Mouse (Mus musculus) liver, postnatal 0 days (tissue): Measurements from ENCODE around the gene Sod3. TPM values are rescaled to one million over a fixed set of nuclear protein-coding genes. Genes with fewer than 3 reads are reported as not detected.

Source experiments
- ATAC-seq: fragments of 200-750 bp; cut with Nextera tagmentation; 2 replicates; pipeline ENCODE4 v1.8.0; 2017; ENCODE audit warnings: mild to moderate bottlenecking, moderate library complexity
- DNase-seq: peaks from one replicate; pipeline ENCODE4 v3.0.0-alpha.2; 2016
- H3K27ac ChIP-seq: fragments of 300-500 bp; sonication (generic); 2 replicates; pipeline ENCODE4 v1.5.1; 2014; ENCODE audit warnings: antibody characterized with exemption, moderate library complexity, mild to moderate bottlenecking, low read depth
- H3K27me3 ChIP-seq: fragments of 300-500 bp; sonication (generic); 2 replicates; pipeline ENCODE4 v1.6.1; 2014; ENCODE audit warnings: low read length, control low read depth, mixed read lengths; ENCODE audit not compliant: insufficient read depth
- H3K36me3 ChIP-seq: fragments of 300-500 bp; sonication (generic); replicated peaks from 2 replicates; pipeline ENCODE4 v1.6.1; 2014; ENCODE audit warnings: mild to moderate bottlenecking, control low read depth, low read length, moderate library complexity, mixed read lengths; ENCODE audit not compliant: insufficient read depth
- H3K4me1 ChIP-seq: fragments of 300-500 bp; sonication (generic); 2 replicates; pipeline ENCODE4 v1.6.1; 2014; ENCODE audit warnings: antibody characterized with exemption, mild to moderate bottlenecking, control low read depth; ENCODE audit not compliant: insufficient read depth
- H3K4me2 ChIP-seq: fragments of 300-500 bp; sonication (generic); 2 replicates; pipeline ENCODE4 v1.6.1; 2014; ENCODE audit warnings: low read depth, mild to moderate bottlenecking, low read length, moderate library complexity, mixed read lengths
- H3K4me3 ChIP-seq: fragments of 300-500 bp; sonication (generic); 2 replicates; pipeline ENCODE4 v1.5.1; 2014; ENCODE audit warnings: low read depth, low read length
- H3K9ac ChIP-seq: fragments of 300-500 bp; sonication (generic); replicated peaks from 2 replicates; pipeline ENCODE4 v1.6.1; 2014; ENCODE audit warnings: mild to moderate bottlenecking, moderate library complexity
- H3K9me3 ChIP-seq: fragments of 300-500 bp; sonication (generic); 2 replicates; pipeline ENCODE4 v1.6.1; 2016; ENCODE audit warnings: mild to moderate bottlenecking, control low read depth, low read length, mixed read lengths
- CTCF ChIP-seq: sonication (generic); IDR thresholded peaks from 2 replicates; pipeline ENCODE4 v1.5.1; 2016; ENCODE audit warnings: antibody characterized with exemption, low read depth
- EP300 ChIP-seq: IDR thresholded peaks from 2 replicates; pipeline ENCODE4 v1.6.1; 2016; ENCODE audit warnings: antibody characterized with exemption, low read depth, mild to moderate bottlenecking
- WGBS: fragments of 180-500 bp; shearing (Covaris S2); extraction: QIAGEN DNeasy Blood & Tissue Kit; methylation state at CpG from one replicate; pipeline ENCODE4 v1.1.7; 2014; ENCODE audit not compliant: insufficient replicate concordance; 5-methylcytosine and 5-hydroxymethylcytosine counted together
- polyA plus RNA-seq: library from polyadenylated mRNA; unstranded; fragments of >200 nt; fragmentation: Nextera tagmentation; extraction: Ambion mirVana; gene quantifications from 2 replicates; pipeline ENCODE4 v1.2.1, GENCODE M21; 2015

Sod3 gene
- polyA plus RNA-seq, 1 experiment from 2014 or later = 23.0 TPM

DNA sequence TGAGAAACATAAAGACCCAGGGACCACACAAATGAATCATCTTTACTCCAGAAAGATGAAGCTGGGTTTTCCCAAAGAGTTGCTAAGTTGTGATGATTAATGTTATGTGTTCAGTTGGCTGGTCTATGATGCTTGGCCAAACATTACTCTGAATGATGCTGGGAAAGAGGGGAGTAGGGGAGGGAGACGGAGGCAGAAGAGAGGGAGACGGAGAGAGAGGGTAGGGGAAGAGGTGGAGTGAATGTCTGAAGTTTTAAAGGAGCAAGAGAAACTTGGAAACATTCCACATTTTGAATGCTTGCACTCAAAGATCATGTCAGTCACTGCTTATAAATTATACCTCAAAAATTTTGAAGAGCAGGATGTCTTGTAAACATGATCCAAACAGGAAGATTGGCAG is 16.7 kb upstream of the Sod3 start:
- Histone ChIP-seq H3K9me3 (no peaks in the 10 kb centered on the region), H3K4me3 (no peak overlapping the region), H3K4me2 (no peak overlapping the region), H3K27me3 (no peaks in the 10 kb centered on the region), H3K36me3 (no peaks in the 10 kb centered on the region), H3K9ac (no peak overlapping the region), H3K27ac (no peak overlapping the region), H3K4me1 (no peaks in the 10 kb centered on the region)
- ATAC-seq = no peak
- 73% methylated on average over 2 of the region's 2 CpGs for WGBS
- no peak for DNase-seq
- no peak for TF ChIP-seq EP300
- TF ChIP-seq CTCF = no peak

DNA sequence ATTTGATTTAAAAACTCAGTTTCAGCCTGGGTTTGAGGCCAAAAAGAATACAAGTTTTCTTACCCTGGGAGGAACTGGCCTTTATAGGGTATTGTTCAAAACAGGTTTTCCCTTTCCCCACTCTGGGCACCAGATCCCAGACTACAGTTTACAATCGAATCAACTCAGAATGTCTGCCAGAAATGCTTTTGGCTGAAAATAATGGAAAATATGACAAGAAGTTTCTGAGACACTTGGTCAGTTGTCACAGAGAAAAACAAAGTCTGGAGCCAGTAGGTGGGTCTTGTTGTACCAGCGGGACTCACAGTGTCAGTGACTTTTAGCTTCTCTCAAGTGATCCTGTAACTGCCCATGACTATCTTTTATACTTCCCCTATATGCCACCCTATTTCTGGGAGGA is 13.1 kb upstream of the Sod3 start:
- Histone ChIP-seq H3K27me3 (no peaks in the 10 kb centered on the region), H3K9ac (no peak overlapping the region), H3K4me2 (no peak overlapping the region), H3K36me3 (no peaks in the 10 kb centered on the region), H3K27ac (no peak overlapping the region), H3K9me3 (no peaks in the 10 kb centered on the region), H3K4me1 (no peaks in the 10 kb centered on the region), H3K4me3 (no peak overlapping the region)
- ATAC-seq (no peak), DNase-seq (no peak)
- TF ChIP-seq EP300 (no peak), CTCF (no peak)
- WGBS = 65% methylated on average over 2 of the region's 2 CpGs

DNA sequence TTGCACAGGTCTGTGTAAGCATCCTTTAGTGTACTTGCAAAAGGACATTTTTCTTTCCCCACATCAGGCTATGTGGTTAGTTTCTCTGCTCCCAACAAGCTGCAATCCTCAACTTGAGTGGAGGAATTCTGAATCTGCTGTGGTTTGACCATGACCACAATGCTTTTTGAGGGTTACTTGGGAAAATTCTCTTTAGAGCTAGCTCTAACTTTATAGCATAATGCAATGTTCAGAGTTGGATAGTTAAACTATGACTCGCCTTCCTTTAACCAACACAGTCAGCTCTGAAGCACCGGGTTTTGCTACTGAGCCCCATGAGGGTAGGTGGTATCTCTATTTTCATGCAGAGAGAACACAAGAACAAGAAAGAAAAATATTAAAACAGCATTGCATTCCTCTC is 12.0 kb upstream of the Sod3 start:
- no peak overlapping the region for H3K9ac ChIP-seq
- no peaks in the 10 kb centered on the region for H3K9me3 ChIP-seq
- WGBS = 73% methylated on average over 2 of the region's 2 CpGs
- ATAC-seq (no peak), DNase-seq (no peak)
- H3K27ac ChIP-seq = no peak overlapping the region
- H3K4me1 ChIP-seq = no peaks in the 10 kb centered on the region
- H3K36me3 ChIP-seq = no peaks in the 10 kb centered on the region
- no peak for TF ChIP-seq EP300
- TF ChIP-seq CTCF = no peak
- H3K4me2 ChIP-seq = no peak overlapping the region
- H3K4me3 ChIP-seq = no peak overlapping the region
- H3K27me3 ChIP-seq = no peaks in the 10 kb centered on the region

DNA sequence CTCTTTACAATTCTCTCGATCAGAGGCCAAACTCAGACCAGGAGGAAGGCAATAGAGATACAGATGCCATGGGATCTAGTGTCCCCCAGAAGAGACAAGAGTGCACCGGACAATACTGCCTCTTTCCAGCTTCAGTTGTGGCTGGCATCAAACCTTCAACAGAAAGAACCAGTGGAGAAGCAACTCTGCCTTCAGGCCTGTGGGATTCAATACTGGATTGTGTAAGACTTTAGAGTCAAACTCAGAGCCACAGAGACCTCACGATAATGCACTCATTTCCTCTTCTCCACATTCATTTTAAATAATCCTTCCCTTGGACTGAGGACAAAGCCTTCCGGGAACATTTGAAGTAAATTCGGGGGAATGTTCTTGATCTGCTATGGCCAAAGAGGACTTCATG is 10.9 kb upstream of the Sod3 start:
- 70% methylated on average over 5 of the region's 5 CpGs for WGBS
- Histone ChIP-seq H3K4me3 (no peak overlapping the region), H3K36me3 (no peaks in the 10 kb centered on the region), H3K4me2 (no peak overlapping the region), H3K9me3 (no peaks in the 10 kb centered on the region), H3K27me3 (no peaks in the 10 kb centered on the region), H3K9ac (no peak overlapping the region), H3K4me1 (no peaks in the 10 kb centered on the region), H3K27ac (no peak overlapping the region)
- TF ChIP-seq CTCF (no peak), EP300 (no peak)
- ATAC-seq (no peak), DNase-seq (no peak)

DNA sequence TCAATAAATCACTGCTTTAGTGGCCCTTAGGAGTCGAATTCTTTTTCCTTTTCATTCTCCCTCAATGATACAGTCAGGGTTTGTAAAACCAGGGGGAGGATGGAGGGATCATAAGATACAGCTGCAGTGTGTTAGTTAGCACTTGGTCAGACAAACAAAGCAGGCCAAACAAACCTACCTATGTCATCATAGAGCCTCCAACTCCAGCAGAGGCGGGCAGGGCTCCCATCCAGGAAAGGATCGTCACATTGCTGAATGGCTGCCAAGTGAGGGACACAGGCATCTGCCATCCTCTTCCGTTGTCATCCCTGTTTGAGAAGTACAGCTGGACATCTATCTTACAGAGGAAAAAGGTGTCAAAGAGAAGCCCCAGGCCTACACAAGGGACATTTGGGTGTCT is 9.2 kb upstream of the Sod3 start:
- TF ChIP-seq EP300 (no peak), CTCF (no peak)
- Histone ChIP-seq H3K4me3 (no peak overlapping the region), H3K4me2 (no peak overlapping the region), H3K9ac (no peak overlapping the region), H3K36me3 (no peaks in the 10 kb centered on the region), H3K27ac (no peak overlapping the region), H3K27me3 (no peaks in the 10 kb centered on the region), H3K9me3 (no peaks in the 10 kb centered on the region), H3K4me1 (no peaks in the 10 kb centered on the region)
- 55% methylated on average over 4 of the region's 4 CpGs for WGBS
- DNase-seq (peak; percentile 70), ATAC-seq (peak; percentile 81)

DNA sequence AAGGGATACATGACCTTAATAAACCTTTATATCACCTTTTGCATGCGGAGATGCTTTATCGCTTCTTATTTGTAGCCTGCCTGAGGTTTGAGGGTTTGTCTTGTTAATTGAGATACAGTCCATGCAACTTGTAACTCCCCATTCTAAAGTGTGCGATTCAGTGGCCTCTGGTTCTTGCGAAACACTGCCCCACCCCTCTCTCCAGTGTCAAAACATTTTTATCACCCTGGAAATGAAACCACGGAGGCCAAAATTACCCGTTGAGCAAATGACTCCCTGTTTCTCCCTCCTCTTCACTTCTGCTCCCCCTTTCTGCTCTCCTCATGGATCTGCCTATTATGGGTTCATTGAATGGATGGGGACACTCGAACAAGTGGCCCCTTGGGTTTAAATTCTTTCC is 8.0 kb upstream of the Sod3 start:
- H3K4me2 ChIP-seq = no peak overlapping the region
- no peak overlapping the region for H3K27ac ChIP-seq
- no peaks in the 10 kb centered on the region for H3K27me3 ChIP-seq
- no peaks in the 10 kb centered on the region for H3K9me3 ChIP-seq
- no peak overlapping the region for H3K9ac ChIP-seq
- no peak for ATAC-seq
- H3K4me3 ChIP-seq = no peak overlapping the region
- no peaks in the 10 kb centered on the region for H3K4me1 ChIP-seq
- 36% methylated on average over 7 of the region's 7 CpGs for WGBS
- H3K36me3 ChIP-seq = no peaks in the 10 kb centered on the region
- no peak for DNase-seq
- TF ChIP-seq EP300 (no peak), CTCF (no peak)

DNA sequence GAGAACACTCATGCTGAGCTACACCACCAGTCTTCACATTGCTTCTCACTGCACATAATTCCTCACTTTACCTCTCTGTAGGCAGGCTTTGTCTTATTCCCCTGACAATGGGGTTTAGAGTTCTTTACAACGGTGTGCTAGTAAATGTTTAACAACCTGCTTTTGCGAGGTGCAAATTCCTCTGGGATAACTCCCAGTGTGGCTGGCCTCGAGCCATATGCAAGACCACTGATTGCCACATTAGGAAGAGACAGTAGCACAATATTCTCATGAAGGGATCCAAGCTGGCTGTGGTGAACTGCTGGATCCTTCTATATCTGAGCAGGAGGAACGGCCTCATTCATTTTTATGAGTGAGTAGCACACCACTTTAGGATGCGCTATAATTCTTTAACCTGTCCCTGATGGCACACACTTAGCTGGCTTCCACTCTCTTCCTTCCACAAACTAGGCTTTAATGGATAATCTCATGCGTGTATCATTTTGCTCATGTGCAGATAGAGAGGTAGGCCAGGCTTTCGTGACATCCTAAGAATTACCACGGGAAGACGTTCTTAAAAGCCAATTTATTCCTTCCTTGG is 6.3 kb upstream of the Sod3 start:
- Histone ChIP-seq H3K27ac (no peak overlapping the region), H3K27me3 (no peaks in the 10 kb centered on the region), H3K4me3 (no peak overlapping the region), H3K9me3 (no peaks in the 10 kb centered on the region), H3K4me1 (no peaks in the 10 kb centered on the region), H3K4me2 (no peak overlapping the region), H3K9ac (no peak overlapping the region), H3K36me3 (no peaks in the 10 kb centered on the region)
- peak; percentile 40 for DNase-seq
- ATAC-seq = peak; percentile 56; the same call in 1 of the 2 replicates
- TF ChIP-seq CTCF (no peak), EP300 (no peak)
- WGBS = 60% methylated on average over 9 of the region's 9 CpGs
